Mouse (Mus musculus) retina, adult 2 months (tissue): ENCODE measurements around the gene Cbx1.

Experiments used
- DNase-seq: peaks from one replicate; pipeline ENCODE4 v3.0.0-alpha.2; 2012; ENCODE audit warnings: low read depth, low spot score

Gene Cbx1

GRCm38 (mm10) chr11:96815895-96816294 lies 27.0 kb downstream of the Cbx1 start:
- no peak for DNase-seq

- DNase-seq: no peak
Observed at GRCm38 (mm10) chr11:96816494-96816893, 27.6 kb downstream of the Cbx1 start.

DNA sequence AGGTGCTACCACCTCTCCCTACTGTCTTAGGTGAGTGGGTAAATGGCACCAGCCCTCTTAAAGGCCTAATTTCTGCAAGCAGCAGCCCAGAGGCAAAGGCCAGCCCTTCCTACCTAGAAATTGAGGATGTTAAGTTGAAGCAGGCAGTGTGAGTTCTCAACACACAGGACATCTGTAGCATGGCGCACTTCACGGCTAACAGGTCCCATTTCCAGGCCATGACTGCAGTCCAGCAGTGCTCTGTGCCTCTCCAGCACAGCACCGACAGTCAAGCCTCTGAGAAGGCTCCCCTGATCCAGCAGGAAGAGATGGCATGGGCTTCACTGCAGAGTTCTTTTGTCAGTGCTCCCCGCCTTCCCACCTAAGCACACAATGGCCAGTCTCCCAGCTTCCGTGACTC lies 28.1 kb downstream of the Cbx1 start:
- DNase-seq: no peak

- DNase-seq: no peak
Observed at GRCm38 (mm10) chr11:96818128-96818710, 29.3 kb downstream of the Cbx1 start.

- DNase-seq: no peak
Observed at GRCm38 (mm10) chr11:96821956-96822355, 33.0 kb downstream of the Cbx1 start.

DNA sequence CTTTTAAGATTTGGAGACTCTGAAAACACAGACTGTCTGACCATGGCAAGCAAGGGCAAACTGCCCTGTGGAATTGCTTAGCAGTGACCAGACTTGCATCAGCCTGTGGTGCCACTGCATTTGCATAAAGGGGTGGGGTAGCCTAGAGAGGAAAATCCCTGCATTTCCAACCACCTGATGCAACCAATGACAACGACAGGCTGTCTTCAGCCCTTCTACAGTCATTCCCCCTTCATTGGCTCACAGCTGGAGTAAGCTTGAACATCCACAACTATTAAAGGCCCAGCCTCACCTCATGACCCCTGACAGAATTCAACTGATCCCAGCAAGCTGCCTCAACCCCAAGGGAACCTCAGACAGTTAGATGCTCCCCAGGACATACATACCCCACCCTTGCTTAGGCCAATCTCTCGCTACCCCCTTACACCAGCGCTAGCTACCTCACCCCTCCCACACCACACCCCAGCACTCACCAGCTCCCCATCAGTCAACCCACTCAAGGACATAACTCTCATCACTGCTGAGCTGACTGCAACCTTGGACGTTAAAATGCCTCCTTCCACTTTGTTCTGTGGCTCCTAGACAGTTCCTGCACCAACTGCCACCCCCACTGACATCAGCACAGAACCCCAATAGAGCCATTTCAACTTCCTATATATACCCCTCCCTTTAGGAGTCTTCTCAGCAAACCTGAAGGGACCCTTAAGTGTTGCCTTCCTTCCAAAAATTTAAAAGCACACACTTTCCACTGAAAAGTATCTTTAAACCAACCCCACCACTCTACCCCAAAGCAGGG lies 33.9 kb downstream of the Cbx1 start:
- DNase-seq: no peak

GRCm38 (mm10) chr11:96823471-96823837 lies 34.5 kb downstream of the Cbx1 start:
- DNase-seq: no peak

- peak; percentile 73 for DNase-seq
Observed at GRCm38 (mm10) chr11:96823880-96824782, 35.2 kb downstream of the Cbx1 start.

DNA sequence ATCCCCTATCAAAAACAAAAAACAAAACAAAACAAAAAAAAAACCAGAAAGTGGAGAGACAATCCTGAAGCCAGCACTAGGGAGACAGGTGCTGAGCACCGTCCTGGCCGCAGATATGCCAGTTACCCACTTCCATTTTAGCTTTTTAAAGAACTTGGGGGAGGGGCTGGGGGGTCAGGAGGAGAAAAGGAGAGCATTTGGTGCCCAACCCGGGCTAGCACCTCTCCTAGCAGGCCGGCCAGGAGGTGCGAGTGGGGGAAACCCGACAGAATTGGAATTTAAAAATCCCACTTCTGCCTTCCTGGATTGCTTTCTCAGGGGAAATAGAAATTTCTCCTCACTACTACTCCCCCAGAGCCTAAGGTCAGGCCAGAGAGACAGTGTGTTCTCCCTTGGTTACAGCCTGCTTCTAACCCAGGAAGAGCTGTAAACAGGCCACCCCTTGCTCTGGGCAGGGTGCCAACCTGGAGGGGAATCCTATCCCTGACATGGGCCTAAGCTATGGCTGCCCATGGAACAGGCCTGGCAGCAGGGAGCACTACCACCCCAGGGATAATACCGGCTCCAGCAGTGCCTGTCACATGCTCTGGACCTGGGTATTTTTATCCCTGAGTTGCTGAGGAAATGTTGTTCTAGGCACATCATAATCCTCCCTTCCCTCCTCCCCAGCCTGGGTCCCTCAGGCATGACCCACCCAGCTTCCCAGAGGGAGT lies 36.0 kb downstream of the Cbx1 start:
- DNase-seq: peak; percentile 48

GRCm38 (mm10) chr11:96826481-96826880 lies 37.6 kb downstream of the Cbx1 start:
- no peak for DNase-seq

DNA sequence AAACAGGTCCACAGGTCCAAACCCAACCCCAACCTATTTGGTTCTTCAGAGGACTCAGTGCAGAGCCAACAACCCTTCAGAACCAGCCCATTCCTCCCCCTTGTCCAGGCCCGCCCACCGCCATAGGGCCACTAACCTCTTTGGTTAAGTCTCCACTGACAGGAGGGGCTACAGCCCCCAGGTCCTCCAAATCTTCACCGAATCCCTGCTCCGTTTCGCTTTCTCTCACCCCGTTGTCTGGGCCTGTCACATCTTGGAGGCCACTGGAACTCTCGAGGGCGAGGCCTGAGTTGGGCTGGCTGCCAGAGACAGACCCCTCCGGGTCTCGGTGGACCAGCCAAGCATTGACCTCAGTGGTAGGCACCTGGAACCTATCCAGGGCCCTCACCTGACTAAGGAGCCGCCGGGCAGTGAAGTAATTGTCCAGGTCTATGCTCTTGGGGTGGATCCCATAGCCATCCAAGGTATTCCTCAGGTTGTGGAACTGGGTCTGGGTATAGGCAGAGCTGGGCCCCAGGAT lies 38.2 kb downstream of the Cbx1 start:
- DNase-seq: no peak

GRCm38 (mm10) chr11:96827917-96828316 lies 39.0 kb downstream of the Cbx1 start:
- DNase-seq: no peak

DNA sequence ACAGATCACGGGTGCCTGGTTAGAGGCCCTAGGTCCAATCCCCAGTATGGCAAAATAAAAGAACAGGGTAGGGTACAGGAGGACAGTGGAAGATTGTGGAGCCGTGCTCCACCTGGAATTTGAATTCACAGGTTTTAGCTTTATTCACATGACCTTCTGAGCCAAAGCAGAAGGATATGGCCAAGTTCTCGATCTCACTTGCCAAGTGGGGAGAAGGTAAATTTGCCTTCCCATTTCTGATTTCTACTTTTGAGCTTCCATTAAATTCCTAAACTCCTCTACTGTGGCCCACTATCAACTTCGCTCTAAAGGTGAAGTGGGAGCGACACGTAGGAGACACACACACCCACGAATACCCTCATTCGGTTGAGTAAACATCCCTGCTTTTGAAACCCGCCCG lies 40.0 kb downstream of the Cbx1 start:
- no peak for DNase-seq

DNA sequence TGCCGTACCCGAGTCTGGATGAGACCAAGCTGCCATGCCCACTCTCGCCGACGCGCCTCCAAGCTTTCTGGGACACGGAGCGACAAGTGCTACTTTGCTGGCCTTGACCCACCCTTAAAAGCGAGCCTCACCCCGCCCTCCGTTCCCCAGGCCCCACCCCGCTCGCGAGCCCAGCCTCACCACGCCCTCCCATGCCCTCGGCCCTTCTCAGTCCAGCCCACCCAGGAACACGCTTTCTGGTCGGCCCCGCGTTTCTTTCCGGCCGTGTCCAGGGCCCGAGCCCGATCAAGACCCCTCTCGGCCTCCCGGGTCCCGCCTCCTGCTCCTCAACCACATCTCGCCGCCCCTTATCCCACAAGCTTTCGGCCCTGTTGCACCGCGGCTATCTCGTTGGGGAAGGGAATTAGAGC lies 40.5 kb downstream of the Cbx1 start:
- DNase-seq: no peak

DNA sequence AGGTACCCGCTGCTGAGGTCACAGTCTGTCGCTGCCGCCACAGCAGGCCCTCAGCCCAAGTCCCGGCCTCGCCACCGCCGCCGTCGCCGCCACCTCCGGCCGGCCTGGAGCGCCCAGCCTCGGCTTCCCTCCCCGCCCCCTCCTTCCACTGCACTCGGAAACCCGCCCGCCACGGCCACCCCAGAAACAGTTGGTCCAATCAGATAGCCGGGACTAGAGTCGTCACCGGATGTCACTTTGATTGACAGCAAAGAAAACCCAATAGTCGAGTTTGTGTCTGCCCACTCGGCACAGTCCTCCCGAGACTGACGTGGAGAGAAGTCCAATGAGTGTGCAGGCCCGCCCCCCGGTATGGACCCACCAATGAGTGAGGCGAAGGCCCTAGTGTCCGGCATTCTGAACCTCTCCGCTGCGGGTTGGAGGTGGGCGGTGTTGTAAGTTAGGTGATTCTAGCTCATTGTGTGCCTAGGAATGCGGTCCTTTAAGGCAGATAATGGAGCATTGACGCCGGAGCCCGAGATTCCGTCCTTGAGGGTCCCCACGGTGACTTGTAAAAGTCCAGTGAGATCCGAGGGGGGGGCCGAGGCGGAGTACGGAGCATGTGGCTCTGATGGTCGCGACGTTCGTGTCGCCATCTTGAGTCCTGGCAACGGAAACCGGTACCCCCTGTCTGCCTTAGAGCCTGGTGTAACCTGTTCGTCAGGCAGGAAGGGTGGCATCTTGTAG lies 41.0 kb downstream of the Cbx1 start, which contains the start of gene Nfe2l1:
Gene Nfe2l1 (minus strand): TSS at position 156 of the 726 bp plus-strand sequence.
- peak; percentile 97 for DNase-seq

DNA sequence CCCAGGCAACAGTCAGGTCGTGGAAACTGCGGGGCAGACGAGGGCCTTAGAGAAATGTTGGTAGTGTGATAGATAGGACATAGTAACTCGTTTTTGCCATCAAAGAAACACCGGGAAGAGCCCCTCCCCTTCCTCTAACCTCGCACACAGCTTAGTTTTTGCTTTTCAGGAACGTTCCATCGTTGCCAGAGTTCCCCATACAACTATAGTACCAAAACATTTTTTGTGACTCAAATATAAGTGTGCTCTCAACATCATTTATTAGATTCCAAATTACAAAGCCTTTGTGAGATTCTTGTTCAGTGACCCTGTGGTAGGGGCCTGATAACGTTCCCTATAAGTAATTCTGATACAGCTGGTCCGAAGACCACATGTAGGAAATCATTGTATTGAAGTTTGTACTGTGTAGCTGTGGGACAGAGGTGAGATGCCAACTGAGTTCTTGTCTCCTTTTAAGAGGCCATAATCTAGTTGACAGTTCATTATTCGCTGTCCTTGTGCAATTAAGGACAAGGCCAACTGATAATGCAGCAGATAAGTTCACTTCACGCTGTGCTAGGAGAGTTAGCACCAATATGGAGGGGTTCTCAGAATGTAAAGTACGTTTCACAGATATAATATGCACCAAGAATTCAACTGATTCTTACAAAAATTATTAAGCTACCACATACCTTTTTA lies 41.8 kb downstream of the Cbx1 start:
- no peak for DNase-seq

GRCm38 (mm10) chr11:96831516-96831915 lies 42.6 kb downstream of the Cbx1 start:
- DNase-seq: no peak

GRCm38 (mm10) chr11:96832541-96832940 lies 43.6 kb downstream of the Cbx1 start:
- DNase-seq: no peak

- no peak for DNase-seq
Observed at GRCm38 (mm10) chr11:96832973-96833372, 44.0 kb downstream of the Cbx1 start.

- no peak for DNase-seq
Observed at GRCm38 (mm10) chr11:96834127-96834526, 45.2 kb downstream of the Cbx1 start.
